Mouse (Mus musculus): ENCODE data around the gene Sema4b. TPM values are rescaled to one million over a fixed set of nuclear protein-coding genes. Genes with fewer than 3 reads are reported as not detected.

Sema4b gene
- polyA plus RNA-seq, 1 experiment from 2014 or later = 23.8 TPM

DNA sequence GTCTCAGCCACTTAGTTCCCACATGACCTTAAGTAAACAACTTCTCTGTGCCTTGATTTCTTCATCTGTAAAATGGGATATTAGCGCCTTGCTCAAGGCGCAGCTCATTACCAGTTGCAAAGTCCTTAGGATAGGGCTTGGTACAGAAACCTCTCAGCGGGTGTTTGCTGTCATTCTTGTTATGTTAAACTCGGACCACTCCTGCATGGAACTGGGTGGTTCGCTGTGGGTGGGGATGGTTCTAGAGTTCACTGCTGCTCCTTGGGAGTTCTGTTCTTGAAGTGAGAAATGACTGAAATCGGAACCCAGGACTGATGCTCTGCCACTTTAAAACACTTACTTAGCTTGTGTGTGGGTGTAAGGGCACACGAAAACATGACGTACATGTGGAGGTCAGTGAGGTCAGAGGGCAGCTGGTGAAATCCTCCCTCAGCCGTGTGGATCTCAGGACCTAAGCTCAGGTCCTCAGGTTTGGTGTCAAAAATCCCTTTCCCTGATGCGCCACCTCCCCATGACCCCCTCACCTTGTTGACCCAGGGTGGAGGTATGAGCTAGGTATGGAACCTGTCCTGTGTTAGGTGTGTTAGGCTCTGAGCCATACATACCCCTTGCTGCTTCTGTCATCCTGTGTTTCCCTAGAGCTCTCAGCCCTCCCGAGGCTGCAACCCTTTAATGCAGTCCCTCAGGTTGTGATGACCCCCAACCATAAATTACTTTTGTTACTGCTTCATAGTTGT, 13.4 kb downstream of the Sema4b start:
- WGBS = 68% methylated on average over 11 of the region's 11 CpGs
- ATAC-seq (ENCODE audit: insufficient read depth, low FRiP score, low read depth) = no peak
- Histone ChIP-seq H3K36me3 (no peaks in the 10 kb centered on the region), H3K4me1 (peaks cover 49% of the 10 kb centered on the region), H3K27ac (0 out of 2 replicates have a peak overlapping the region, but pooled peaks have one; percentile 19), H3K9ac (0 out of 2 replicates have a peak overlapping the region, but pooled peaks have one; percentile 12), H3K4me2 (peak overlapping the region; percentile 81), H3K9me3 (no peaks in the 10 kb centered on the region), H3K27me3 (replicated peaks) (no peaks in the 10 kb centered on the region), H3K4me3 (replicated peaks) (peak overlapping the region; percentile 64)

DNA sequence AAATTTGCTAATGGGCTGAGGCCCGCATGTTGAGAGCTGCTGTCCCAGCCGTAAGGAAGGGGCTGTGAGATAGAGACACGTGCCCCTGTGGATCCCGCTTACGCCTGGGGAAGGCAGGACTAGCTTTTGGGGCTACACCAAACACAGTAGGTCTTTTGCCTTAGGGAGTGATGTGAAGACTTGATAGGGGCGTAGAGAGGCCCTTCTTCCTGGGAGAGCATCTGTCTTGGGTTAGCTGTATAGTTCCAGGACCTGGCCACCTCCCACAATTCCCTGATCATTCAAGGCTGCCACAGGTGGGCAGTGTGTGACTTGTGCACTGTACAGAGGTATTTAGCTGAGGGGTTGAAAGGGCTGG, 13.9 kb downstream of the Sema4b start:
- Histone ChIP-seq H3K9me3 (no peaks in the 10 kb centered on the region), H3K9ac (no peak overlapping the region), H3K27me3 (replicated peaks) (no peaks in the 10 kb centered on the region), H3K27ac (no peak overlapping the region), H3K36me3 (no peaks in the 10 kb centered on the region), H3K4me2 (peak overlapping the region; percentile 81; the same call in 1 of the 2 replicates), H3K4me3 (replicated peaks) (peak overlapping the region; percentile 64; the same call in 1 of the 2 replicates), H3K4me1 (peaks cover 51% of the 10 kb centered on the region)
- no peak for ATAC-seq (ENCODE audit: insufficient read depth, low FRiP score, low read depth)
- WGBS = 75% methylated on average over 6 of the region's 6 CpGs

DNA sequence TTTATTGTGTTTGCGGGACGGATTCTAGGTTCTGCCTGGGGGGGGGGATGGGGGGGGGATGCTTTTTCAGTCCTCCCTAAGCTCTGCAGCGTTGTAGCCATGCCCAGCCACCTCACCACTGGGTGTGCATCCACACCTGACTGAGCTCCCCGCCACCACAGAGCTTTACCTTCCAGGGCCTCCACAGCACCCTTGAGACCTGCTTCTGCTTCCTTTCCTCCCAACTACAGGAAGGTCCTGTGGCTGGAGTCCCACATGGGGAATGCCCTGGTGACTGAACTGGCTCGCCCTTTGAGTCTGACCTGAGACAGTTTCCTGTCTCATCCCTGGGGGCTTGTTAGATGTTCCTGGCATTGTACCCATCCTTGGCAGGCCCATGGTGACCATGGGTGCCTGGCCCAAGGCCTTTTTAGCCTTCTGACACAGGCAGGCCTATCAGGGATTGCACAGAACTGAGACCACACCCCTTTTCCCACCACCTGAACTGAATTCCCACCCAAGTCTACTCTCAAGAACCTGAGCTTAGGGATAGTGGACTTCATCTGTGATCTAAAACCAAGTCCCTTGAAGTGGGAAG, 14.4 kb downstream of the Sema4b start:
- peaks cover 56% of the 10 kb centered on the region for H3K4me1 ChIP-seq
- no peaks in the 10 kb centered on the region for H3K36me3 ChIP-seq
- no peaks in the 10 kb centered on the region for H3K9me3 ChIP-seq
- no peaks in the 10 kb centered on the region for H3K27me3 ChIP-seq (replicated peaks)
- H3K4me3 ChIP-seq (replicated peaks) = no peak overlapping the region
- ATAC-seq (ENCODE audit: insufficient read depth, low FRiP score, low read depth) = no peak
- 87% methylated on average over 5 of the region's 5 CpGs for WGBS
- H3K27ac ChIP-seq = no peak overlapping the region
- H3K4me2 ChIP-seq = no peak overlapping the region
- H3K9ac ChIP-seq = no peak overlapping the region

DNA sequence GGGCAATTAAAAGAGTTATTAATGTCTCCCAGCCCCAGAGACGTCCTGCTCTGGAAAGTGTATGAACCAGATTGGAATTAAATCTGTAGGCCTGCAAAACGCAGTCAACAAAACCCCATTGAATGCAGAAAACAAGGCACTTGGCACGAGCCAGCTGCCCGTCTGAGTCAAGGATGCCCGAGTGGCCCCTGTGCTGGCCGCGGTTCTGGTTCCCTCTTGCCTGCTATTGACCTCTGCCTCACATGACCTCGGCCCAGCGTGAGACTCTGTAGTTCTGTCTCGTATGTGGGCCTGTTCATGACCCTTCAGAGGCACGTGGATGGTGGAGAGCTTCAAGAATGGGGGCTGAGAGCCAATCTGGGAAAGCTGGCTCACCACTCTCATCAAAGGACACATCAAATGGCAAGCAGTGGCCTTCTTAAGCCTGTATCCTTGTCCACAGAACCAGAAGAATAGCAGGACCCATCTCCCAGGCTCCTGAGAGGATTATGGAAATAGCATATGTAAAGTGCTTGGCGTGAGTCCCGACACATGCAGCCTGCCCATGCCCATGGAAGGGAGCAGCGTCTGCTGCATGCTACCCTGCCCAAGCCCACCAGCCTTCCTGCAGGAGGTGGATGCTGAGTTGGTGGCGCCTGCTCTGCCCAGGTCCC, 15.4 kb downstream of the Sema4b start:
- ATAC-seq (ENCODE audit: insufficient read depth, low FRiP score, low read depth) = no peak
- 89% methylated on average over 15 of the region's 15 CpGs for WGBS
- no peaks in the 10 kb centered on the region for H3K27me3 ChIP-seq (replicated peaks)
- H3K27ac ChIP-seq = 0 out of 2 replicates have a peak overlapping the region, but pooled peaks have one; percentile 16
- no peaks in the 10 kb centered on the region for H3K9me3 ChIP-seq
- H3K4me1 ChIP-seq = peaks cover 66% of the 10 kb centered on the region
- H3K9ac ChIP-seq = no peak overlapping the region
- H3K36me3 ChIP-seq = no peaks in the 10 kb centered on the region
- H3K4me3 ChIP-seq (replicated peaks) = no peak overlapping the region
- H3K4me2 ChIP-seq = no peak overlapping the region

DNA sequence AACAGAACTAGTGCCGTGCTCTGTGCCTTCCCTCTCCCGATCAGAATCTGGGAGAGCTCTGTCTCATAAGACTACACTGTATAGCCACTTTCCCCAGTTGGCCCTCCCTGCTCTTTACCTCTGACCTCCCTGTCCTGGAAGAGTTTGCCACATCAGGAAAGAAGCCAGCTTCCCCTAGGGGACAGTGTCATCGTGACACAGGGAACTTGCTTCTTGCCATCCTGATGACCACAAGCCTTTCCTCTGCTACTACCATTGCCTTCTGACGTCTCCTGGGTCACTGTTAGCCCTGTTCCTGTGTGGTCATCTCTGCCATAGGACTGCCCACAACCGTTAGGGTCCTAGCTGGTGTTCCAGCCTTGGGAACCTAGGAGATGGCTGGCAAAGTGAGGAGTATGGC, 16.3 kb downstream of the Sema4b start:
- 83% methylated on average over 5 of the region's 5 CpGs for WGBS
- Histone ChIP-seq H3K27me3 (replicated peaks) (no peaks in the 10 kb centered on the region), H3K4me2 (no peak overlapping the region), H3K27ac (0 out of 2 replicates have a peak overlapping the region, but pooled peaks have one; percentile 32), H3K9me3 (no peaks in the 10 kb centered on the region), H3K4me3 (replicated peaks) (no peak overlapping the region), H3K36me3 (no peaks in the 10 kb centered on the region), H3K4me1 (peaks cover 75% of the 10 kb centered on the region), H3K9ac (no peak overlapping the region)
- ATAC-seq (ENCODE audit: insufficient read depth, low FRiP score, low read depth) = no peak

DNA sequence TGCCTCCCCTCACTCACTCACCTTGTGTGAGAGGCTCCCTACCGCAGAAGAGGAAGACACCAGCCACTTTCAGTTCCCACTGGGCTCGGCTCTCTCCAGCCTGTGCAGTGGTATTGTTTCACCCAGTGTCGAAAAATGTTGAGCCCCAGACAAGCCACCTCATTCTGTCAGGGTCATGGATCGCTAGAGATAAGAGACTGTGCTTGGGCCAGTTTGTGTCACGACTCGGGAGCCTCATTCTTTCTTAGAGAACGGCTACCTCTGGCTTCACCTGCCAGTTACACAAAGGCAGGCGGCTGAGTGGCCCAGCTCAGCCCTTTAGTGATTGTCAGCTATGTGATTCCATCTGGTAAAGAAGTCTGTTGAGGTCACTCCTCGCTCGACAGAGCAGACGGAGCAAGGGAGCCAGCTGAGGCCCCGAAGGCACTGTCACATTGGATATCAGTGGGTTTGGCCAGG, 17.0 kb downstream of the Sema4b start:
- no peaks in the 10 kb centered on the region for H3K27me3 ChIP-seq (replicated peaks)
- H3K4me3 ChIP-seq (replicated peaks) = no peak overlapping the region
- H3K36me3 ChIP-seq = no peaks in the 10 kb centered on the region
- peak overlapping the region; percentile 32; the same call in 1 of the 2 replicates for H3K27ac ChIP-seq
- WGBS = 55% methylated on average over 12 of the region's 12 CpGs
- ATAC-seq (ENCODE audit: insufficient read depth, low FRiP score, low read depth) = no peak
- no peak overlapping the region for H3K9ac ChIP-seq
- H3K9me3 ChIP-seq = no peaks in the 10 kb centered on the region
- H3K4me2 ChIP-seq = no peak overlapping the region
- peaks cover 81% of the 10 kb centered on the region for H3K4me1 ChIP-seq

DNA sequence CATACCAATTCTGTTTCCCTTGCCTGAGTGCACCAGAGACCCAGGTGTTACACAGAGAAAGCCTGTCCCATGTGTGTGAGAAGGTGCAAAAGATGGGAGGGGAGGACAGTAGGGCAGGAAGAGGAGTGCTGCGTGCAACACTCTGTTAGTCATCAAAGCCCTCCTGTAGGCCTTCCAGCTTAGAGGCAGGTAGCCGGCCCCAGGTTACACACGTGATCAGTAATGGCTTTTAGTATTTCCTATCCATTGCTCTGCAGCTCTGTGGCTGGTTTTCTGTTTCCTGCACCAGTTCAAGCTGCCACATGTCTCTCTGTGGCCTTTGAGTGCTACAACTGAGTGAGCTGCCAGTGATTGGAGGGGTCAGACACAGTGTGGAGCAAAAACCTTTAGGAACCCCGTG, 17.7 kb downstream of the Sema4b start:
- no peak for ATAC-seq (ENCODE audit: insufficient read depth, low FRiP score, low read depth)
- H3K27me3 ChIP-seq (replicated peaks) = no peaks in the 10 kb centered on the region
- H3K9ac ChIP-seq = no peak overlapping the region
- 75% methylated on average over 4 of the region's 4 CpGs for WGBS
- no peaks in the 10 kb centered on the region for H3K36me3 ChIP-seq
- no peaks in the 10 kb centered on the region for H3K9me3 ChIP-seq
- no peak overlapping the region; the same call in 1 of the 2 replicates for H3K27ac ChIP-seq
- no peak overlapping the region for H3K4me2 ChIP-seq
- peaks cover 83% of the 10 kb centered on the region for H3K4me1 ChIP-seq
- no peak overlapping the region for H3K4me3 ChIP-seq (replicated peaks)

DNA sequence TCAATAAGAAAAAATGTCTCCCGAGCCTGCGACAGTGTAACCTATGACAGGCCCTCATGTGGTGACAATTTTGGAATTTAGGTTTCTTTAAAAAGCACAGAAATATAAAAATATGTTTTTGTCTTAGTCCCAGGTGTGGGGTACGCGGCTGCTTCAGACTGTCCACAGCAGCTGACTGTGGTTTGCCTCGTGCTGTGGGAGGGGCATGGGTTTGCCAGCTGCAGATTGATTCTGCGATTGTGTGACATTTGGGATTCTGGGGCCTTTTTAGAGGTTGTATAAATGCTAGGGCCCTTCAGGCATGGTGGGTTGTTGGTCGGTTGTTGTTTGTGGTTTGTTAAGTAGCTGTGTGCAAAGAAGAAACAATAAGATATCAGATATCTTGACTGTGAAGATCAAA, 18.3 kb downstream of the Sema4b start:
- H3K4me3 ChIP-seq (replicated peaks) = no peak overlapping the region
- no peaks in the 10 kb centered on the region for H3K27me3 ChIP-seq (replicated peaks)
- WGBS = 77% methylated on average over 7 of the region's 7 CpGs
- H3K4me1 ChIP-seq = peaks cover 81% of the 10 kb centered on the region
- H3K27ac ChIP-seq = no peak overlapping the region
- no peak overlapping the region for H3K9ac ChIP-seq
- H3K9me3 ChIP-seq = no peaks in the 10 kb centered on the region
- no peak overlapping the region for H3K4me2 ChIP-seq
- ATAC-seq (ENCODE audit: insufficient read depth, low FRiP score, low read depth) = no peak
- H3K36me3 ChIP-seq = no peaks in the 10 kb centered on the region

DNA sequence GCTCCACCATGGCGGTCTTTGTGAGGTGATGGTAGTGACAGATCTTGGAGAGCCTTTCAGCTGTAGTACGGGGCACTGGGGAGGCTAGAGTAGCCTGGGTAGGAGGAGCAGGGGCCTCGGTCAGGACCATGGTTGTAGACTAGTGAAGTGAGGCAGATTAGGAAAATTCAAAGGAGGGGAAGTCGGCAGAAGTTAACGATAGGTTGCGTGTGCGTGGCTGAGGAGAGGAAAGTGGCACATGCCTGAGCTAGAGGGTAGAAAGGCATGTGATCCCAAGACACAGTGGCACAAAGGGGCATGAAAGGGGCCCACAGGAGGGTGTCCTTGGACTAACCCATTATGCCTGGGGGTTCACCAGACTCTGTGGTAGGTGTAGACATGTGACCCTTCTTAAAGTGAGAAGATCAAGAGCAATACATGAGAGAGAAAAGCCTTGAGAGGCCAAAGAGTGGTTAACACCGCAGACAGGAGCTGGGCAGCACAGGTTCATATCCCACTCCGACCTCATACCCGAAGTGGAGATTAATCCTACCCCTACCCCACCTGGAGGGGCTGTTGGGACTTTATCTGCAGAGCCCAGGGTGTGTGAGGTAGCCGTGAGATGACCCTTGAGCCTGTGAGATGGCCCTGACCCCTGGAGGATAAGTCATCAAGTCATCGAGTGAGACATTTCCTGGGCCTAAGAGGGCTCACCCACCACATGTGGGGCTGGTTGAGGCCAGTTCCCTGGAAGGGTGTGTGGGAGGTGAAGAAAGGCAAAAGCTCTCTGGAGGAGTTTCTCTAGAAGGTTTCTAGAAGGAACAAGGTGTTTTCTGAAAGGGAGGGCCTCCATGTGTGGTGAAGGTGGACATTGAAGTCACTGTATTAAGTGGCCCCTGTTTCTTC, 19.3 kb downstream of the Sema4b start:
- 77% methylated on average over 12 of the region's 12 CpGs for WGBS
- H3K4me2 ChIP-seq = no peak overlapping the region

DNA sequence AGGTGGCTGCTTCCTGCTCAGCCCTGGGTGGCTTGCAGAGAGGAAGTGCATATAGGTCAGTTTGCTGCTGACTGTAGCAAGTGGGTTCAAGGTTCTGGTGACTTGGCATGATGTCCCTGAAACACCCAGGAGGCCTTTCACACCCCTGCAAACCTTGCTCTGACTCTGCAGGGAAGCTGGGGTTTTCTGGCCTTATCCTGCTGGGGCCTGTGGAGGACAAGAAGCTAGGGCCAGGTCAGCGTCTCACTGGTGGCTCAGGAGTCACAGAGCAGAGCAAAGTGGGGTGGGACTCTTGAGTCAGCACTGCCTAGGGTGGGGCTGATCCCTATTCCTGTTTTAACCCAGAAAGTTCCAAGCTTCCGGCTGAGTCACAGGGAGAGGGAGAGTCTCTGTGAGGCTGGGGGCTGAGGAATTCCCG, 20.7 kb downstream of the Sema4b start:
- H3K27ac ChIP-seq = peak overlapping the region; percentile 93
- WGBS = 47% methylated on average over 3 of the region's 3 CpGs
- peak overlapping the region; percentile 22 for H3K4me2 ChIP-seq
- no peaks in the 10 kb centered on the region for H3K9me3 ChIP-seq
- ATAC-seq (ENCODE audit: insufficient read depth, low FRiP score, low read depth) = peak; percentile 41
- no peaks in the 10 kb centered on the region for H3K27me3 ChIP-seq (replicated peaks)
- 0 out of 2 replicates have a peak overlapping the region, but pooled peaks have one; percentile 12 for H3K9ac ChIP-seq
- peaks cover 59% of the 10 kb centered on the region for H3K4me1 ChIP-seq
- no peaks in the 10 kb centered on the region for H3K36me3 ChIP-seq
- no peak overlapping the region for H3K4me3 ChIP-seq (replicated peaks)

More for the DNA sequence above, 19.3 kb downstream of the Sema4b start:
- Histone ChIP-seq H3K9me3 (no peaks in the 10 kb centered on the region), H3K4me3 (replicated peaks) (no peak overlapping the region), H3K4me1 (peaks cover 73% of the 10 kb centered on the region), H3K27me3 (replicated peaks) (no peaks in the 10 kb centered on the region), H3K9ac (no peak overlapping the region), H3K36me3 (no peaks in the 10 kb centered on the region), H3K27ac (peak overlapping the region; percentile 93)
- no peak for ATAC-seq (ENCODE audit: insufficient read depth, low FRiP score, low read depth)

DNA sequence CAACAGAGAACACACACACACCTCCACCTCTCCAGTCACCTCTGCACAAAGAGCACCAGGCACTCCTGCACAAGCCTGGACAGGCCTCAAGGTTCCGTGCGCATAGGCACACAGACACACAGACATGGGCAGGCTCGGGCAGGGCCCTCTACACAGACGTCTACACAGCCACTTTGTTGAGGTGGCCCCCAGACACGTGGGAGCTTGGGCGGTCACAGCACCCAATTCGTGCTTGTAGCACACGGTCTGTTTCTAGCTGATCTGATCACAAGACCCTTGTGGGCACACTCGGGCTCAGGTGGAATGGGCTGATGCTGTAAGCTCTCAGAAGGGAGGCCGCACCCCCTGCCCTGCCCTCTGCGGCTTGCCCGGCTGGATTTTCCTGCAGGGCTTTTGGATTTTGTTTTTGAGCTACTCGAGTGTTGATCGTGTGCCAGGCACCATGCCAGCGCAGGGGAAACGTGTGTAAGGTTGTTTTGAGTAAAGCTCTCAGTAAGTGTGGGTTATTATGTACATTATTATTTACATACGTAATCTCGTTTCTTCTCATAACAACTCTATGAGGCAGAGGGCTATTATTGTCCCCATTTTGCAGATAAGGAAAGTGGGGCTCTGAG, 21.5 kb downstream of the Sema4b start:
- no peak overlapping the region for H3K4me3 ChIP-seq (replicated peaks)
- H3K36me3 ChIP-seq = peaks cover 3% of the 10 kb centered on the region; the same call in 1 of the 2 replicates
- peak overlapping the region; percentile 22 for H3K4me2 ChIP-seq
- H3K27ac ChIP-seq = peak overlapping the region; percentile 93
- WGBS = 62% methylated on average over 18 of the region's 18 CpGs
- H3K4me1 ChIP-seq = peaks cover 51% of the 10 kb centered on the region
- no peak overlapping the region for H3K9ac ChIP-seq
- no peaks in the 10 kb centered on the region for H3K27me3 ChIP-seq (replicated peaks)
- ATAC-seq (ENCODE audit: insufficient read depth, low FRiP score, low read depth) = peak; percentile 53
- H3K9me3 ChIP-seq = no peaks in the 10 kb centered on the region
